Mouse (Mus musculus) stomach, postnatal 0 days (tissue): ENCODE measurements at regions not wholly inside any gene's neighbourhood (a gene's known extent, or its start where the extent isn't known, plus 50 kb on each side); places are given as distances from the start of the nearest gene placed in this dataset.

Source experiments
- ATAC-seq: fragments of 200-750 bp; cut with Nextera tagmentation; 2 replicates; pipeline ENCODE4 v1.8.0; 2017; ENCODE audit not compliant: low FRiP score, low TSS enrichment
- DNase-seq: peaks from one replicate; pipeline ENCODE4 v3.0.0-alpha.2; 2016; ENCODE audit warnings: low spot score
- H3K27ac ChIP-seq: fragments of 300-500 bp; sonication (generic); replicated peaks from 2 replicates; pipeline ENCODE4 v1.5.1; 2014; ENCODE audit warnings: mild to moderate bottlenecking, control low read depth
- H3K27me3 ChIP-seq: fragments of 300-500 bp; sonication (generic); 2 replicates; pipeline ENCODE4 v1.6.1; 2014; ENCODE audit warnings: low read length; ENCODE audit not compliant: control insufficient read depth, insufficient read depth
- H3K36me3 ChIP-seq: fragments of 300-500 bp; sonication (generic); 2 replicates; pipeline ENCODE4 v1.6.1; 2014; ENCODE audit warnings: low read length, mixed read lengths; ENCODE audit not compliant: control insufficient read depth, insufficient read depth
- H3K4me1 ChIP-seq: fragments of 300-500 bp; sonication (generic); replicated peaks from 2 replicates; pipeline ENCODE4 v1.6.1; 2014; ENCODE audit warnings: antibody characterized with exemption; ENCODE audit not compliant: control insufficient read depth, insufficient read depth
- H3K4me2 ChIP-seq: fragments of 300-500 bp; sonication (generic); replicated peaks from 2 replicates; pipeline ENCODE4 v1.6.1; 2014; ENCODE audit warnings: low read depth, mild to moderate bottlenecking, control low read depth, moderate library complexity
- H3K4me3 ChIP-seq: fragments of 300-500 bp; sonication (generic); 2 replicates; pipeline ENCODE4 v1.5.1; 2014; ENCODE audit warnings: low read depth, low read length, control low read depth
- H3K9ac ChIP-seq: fragments of 300-500 bp; sonication (generic); 2 replicates; pipeline ENCODE4 v1.6.1; 2014; ENCODE audit warnings: mild to moderate bottlenecking, low read length, control low read depth, mixed read lengths
- H3K9me3 ChIP-seq: fragments of 300-500 bp; sonication (generic); 2 replicates; pipeline ENCODE4 v1.6.1; 2016; ENCODE audit warnings: low read length; ENCODE audit not compliant: control insufficient read depth
- CTCF ChIP-seq: IDR thresholded peaks from 2 replicates; pipeline ENCODE4 v1.5.1; 2016; ENCODE audit warnings: antibody characterized with exemption, low read depth, mild to moderate bottlenecking, moderate library complexity
- EP300 ChIP-seq: optimal IDR thresholded peaks from 2 replicates; pipeline ENCODE3; 2016; ENCODE audit warnings: antibody characterized with exemption
- WGBS: fragments of 180-500 bp; shearing (Covaris S2); extraction: QIAGEN DNeasy Blood & Tissue Kit; methylation state at CpG from one replicate; pipeline ENCODE4 v1.1.7; 2014; 5-methylcytosine and 5-hydroxymethylcytosine counted together

DNA sequence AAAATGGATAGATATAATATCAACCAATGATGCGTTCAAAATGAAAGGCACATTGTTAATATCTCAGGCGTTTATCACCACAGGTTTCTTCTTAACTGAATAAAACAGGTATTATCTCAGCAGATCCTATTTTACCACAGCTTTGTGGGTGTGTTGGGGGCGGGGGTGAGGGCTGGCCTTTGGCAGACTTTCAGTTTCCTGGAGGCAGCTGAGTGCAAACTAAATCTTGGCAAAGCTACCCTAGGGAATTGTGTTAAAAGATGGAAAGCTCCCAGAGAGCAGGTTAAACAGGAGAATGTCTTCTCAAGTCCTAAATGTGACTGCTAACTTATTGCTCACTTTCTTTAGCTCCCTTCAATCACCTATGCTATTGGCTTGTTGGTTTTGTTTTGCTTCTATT, 223.8 kb downstream of the Kdm4c start:
- H3K9me3 ChIP-seq: no peaks in the 10 kb centered on the region
- DNase-seq (no peak), ATAC-seq (no peak)
- H3K27ac ChIP-seq: no peak overlapping the region
- H3K9ac ChIP-seq: no peak overlapping the region
- H3K36me3 ChIP-seq: no peaks in the 10 kb centered on the region
- no peak for TF ChIP-seq EP300
- TF ChIP-seq CTCF: no peak
- no peak overlapping the region for H3K4me2 ChIP-seq
- H3K27me3 ChIP-seq: no peaks in the 10 kb centered on the region
- H3K4me1 ChIP-seq: no peaks in the 10 kb centered on the region
- 53% methylated on average over 3 of the region's 3 CpGs for WGBS
- H3K4me3 ChIP-seq: no peak overlapping the region

DNA sequence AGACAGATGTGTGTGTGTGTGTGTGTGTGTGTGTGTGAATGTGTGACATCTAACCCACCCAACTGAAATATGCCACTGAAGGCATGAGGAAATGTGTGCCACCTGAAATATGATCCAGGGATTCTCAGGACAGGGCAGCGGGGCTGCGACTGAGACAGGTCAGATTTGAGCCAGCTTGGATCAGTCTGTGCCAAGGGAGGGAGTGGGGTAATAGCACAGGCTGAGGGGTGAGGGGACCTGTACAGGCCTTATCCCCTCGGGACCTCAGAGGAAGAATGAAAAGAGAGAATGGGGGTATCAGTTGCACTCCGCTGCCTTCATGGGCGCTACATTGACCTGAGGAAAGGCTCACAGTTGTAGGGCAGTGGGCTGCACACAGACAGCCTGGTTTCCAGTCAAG, 270.2 kb downstream of the Kdm4c start:
- ATAC-seq: no peak
- Histone ChIP-seq H3K9ac (no peak overlapping the region), H3K27me3 (no peaks in the 10 kb centered on the region), H3K4me2 (no peak overlapping the region), H3K9me3 (no peaks in the 10 kb centered on the region), H3K36me3 (no peaks in the 10 kb centered on the region), H3K4me1 (no peaks in the 10 kb centered on the region), H3K27ac (no peak overlapping the region), H3K4me3 (no peak overlapping the region)
- TF ChIP-seq EP300 (no peak), CTCF (no peak)
- no peak for DNase-seq
- 86% methylated on average over 5 of the region's 5 CpGs for WGBS

DNA sequence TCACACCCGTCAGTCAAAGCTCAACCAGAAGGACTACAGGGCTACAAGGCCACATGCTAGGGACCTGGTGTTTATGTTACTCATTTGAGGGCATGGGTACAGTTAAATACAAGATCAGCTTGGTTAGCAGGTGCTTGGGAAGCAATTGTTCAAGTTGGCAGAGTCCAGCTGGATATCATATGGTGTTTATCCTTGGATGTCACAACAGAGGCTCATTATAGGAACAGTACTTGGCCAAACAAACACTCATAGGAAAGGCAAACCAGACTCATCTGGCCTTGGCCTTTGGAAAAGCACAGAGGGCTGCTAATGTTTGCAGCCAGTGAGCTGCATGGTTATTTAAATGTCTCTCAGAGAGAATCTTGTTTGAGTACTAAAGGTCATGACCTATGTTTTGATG, 311.6 kb downstream of the Kdm4c start:
- no peak for ATAC-seq

DNA sequence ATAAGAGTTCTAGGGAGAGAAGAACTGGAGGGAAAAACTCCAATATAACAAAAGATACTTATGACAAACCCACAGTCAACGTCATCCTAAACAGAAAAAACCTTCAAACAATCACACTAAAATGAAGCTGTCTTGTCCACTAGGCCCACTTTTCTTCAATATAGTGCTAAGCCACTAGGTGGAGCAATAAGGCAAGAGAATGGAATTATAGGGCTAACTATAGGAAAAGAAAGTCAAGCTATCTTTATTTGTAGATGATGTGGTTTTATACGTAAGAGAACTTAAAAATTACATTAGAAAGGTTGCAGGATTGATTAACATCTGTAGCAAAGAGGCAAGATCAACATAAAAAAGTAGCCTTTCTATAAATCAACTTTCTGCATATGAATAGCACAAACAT, 321.3 kb downstream of the Kdm4c start:
- Histone ChIP-seq H3K4me1 (no peaks in the 10 kb centered on the region), H3K4me2 (no peak overlapping the region), H3K4me3 (no peak overlapping the region), H3K27ac (no peak overlapping the region), H3K9ac (no peak overlapping the region), H3K36me3 (no peaks in the 10 kb centered on the region), H3K27me3 (no peaks in the 10 kb centered on the region), H3K9me3 (no peaks in the 10 kb centered on the region)
- TF ChIP-seq EP300 (no peak), CTCF (peak; percentile 90)
- ATAC-seq: no peak
- WGBS: 4% methylated on average over 2 of the region's 2 CpGs
- DNase-seq: no peak

More for the DNA sequence above, 311.6 kb downstream of the Kdm4c start:
- Histone ChIP-seq H3K4me3 (no peak overlapping the region), H3K27ac (no peak overlapping the region), H3K4me2 (no peak overlapping the region), H3K4me1 (no peaks in the 10 kb centered on the region), H3K9ac (no peak overlapping the region), H3K27me3 (no peaks in the 10 kb centered on the region), H3K36me3 (no peaks in the 10 kb centered on the region), H3K9me3 (no peaks in the 10 kb centered on the region)
- no peak for DNase-seq
- TF ChIP-seq CTCF (no peak), EP300 (no peak)
- 63% methylated on average over 1 of the region's 1 CpGs for WGBS

DNA sequence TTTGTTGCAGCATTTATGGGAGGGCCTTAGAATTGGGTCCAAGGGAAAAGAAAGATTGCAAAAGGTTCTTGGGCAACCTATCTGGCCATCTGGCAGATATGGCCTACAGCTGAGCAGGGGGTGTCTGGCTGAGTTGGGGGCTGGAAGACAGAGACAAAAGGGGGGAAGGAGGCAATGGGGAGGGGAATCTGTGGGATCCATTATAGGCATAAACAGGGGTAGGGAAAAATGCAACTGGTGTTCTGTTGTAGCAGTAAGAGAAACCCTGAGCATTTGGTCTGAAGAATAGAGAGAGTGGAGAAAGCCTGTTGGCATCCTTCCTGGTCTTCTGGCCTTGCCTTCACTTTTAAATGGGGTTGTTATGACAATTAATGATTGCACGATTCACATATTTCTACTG, 344.1 kb downstream of the Kdm4c start:
- H3K4me3 ChIP-seq: no peak overlapping the region
- DNase-seq (no peak), ATAC-seq (no peak)
- H3K36me3 ChIP-seq: no peaks in the 10 kb centered on the region
- WGBS: 74% methylated on average over 1 of the region's 1 CpGs
- H3K4me2 ChIP-seq: no peak overlapping the region
- no peaks in the 10 kb centered on the region for H3K27me3 ChIP-seq
- H3K4me1 ChIP-seq: no peaks in the 10 kb centered on the region
- H3K9ac ChIP-seq: no peak overlapping the region
- no peak overlapping the region for H3K27ac ChIP-seq
- no peaks in the 10 kb centered on the region for H3K9me3 ChIP-seq
- no peak for TF ChIP-seq CTCF
- no peak for TF ChIP-seq EP300

DNA sequence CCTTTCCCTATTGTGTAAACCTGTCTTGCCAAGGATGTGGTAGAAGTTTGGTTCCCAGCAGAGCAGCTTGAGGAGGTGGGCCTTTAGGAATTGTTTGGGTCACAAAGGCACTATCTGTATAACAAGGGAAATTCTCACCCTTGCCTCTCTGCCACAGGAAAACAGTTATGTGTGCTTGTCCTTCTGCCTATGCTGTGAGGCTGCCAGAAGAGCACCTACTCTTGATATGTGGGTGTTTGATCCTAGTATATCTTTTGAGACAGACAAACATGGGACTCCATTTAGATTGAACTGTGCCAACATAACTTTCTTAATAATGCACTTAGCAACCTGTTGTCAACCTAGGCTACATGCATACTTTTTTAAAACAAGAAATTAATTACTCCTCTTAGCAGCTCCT, 344.8 kb downstream of the Kdm4c start:
- ATAC-seq (no peak), DNase-seq (no peak)
- Histone ChIP-seq H3K27me3 (no peaks in the 10 kb centered on the region), H3K36me3 (no peaks in the 10 kb centered on the region), H3K4me3 (no peak overlapping the region), H3K27ac (no peak overlapping the region), H3K4me1 (no peaks in the 10 kb centered on the region), H3K9me3 (no peaks in the 10 kb centered on the region), H3K4me2 (no peak overlapping the region), H3K9ac (no peak overlapping the region)
- no peak for TF ChIP-seq EP300
- TF ChIP-seq CTCF: no peak
